Mouse (Mus musculus): ENCODE measurements around the gene Zfp428.

DNA sequence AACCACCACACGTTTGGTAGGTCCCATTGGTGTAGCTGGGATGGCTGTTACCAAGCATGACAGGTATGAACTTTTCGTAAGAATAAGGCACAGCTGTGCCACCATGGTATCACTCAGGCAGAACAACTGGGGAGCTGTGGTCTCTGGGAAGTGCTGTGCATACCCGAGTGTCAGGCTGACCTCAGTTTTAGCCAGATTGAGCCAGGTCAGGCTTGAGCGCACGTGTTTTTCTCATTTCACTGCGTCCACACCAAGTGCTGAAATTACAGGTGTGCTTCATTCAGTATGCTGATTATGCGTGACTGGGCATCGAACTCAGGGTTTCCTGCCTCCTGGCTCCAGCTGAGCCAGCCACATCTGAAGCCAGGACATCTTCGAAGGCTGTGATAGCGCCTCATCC lies 49.0 kb downstream of the Zfp428 start:
- TF ChIP-seq CTCF (IDR thresholded peaks at IDR 0.05; ENCODE audit: low read depth, low read length) (no peak), POLR2A (IDR thresholded peaks at IDR 0.05; ENCODE audit: insufficient read depth, low read length) (no peak), EP300 (IDR thresholded peaks at IDR 0.05; ENCODE audit: insufficient read depth, low read depth, low read length) (no peak)

Measured in ES-Bruce4 (cell line).